Mouse (Mus musculus): ENCODE measurements around the gene Cad. TPM values are rescaled to one million over a fixed set of nuclear protein-coding genes. Genes with fewer than 3 reads are reported as not detected.

Cad gene
- polyA plus RNA-seq, 1 experiment from 2014 or later = 4.2 TPM

DNA sequence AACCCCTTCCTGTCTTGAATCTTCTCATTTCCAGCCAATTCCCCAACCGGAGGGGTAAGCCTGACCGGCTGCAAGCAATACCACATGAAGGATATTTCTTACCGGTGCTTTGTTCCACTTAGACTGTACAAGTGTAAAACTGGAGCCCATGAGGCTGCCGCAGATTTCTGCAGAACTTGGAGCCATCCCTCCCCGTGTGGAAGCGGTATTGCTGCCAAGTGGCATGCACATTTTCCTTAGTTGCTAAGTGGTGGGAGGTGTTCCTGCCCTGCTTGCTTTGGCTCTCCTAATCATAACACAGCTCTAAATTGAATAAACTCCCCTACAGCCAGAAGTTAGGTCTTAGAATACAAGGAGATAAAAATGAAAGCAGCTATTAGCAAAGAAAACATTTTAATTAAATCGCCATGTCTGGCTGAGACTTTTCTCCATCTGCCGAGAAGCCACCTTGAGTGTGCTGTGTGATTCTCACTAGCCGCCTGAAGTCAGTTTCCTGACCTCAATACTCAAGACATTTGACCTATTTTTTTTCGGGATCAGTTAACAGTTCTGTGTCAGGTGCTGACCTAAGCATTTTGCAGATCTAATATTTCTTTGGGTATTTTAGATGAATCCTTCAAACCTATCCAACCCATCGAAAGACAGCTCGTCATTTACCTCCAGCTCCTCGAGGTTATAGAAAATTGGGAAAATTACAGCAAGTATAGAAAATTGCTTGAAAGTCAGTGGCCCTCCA, 25.6 kb downstream of the Cad start:
- no peak for DNase-seq (ENCODE audit: low spot score)
- Histone ChIP-seq H3K9me3 (ENCODE audit: low read length) (no peaks in the 10 kb centered on the region), H3K4me2 (replicated peaks; ENCODE audit: low read depth, low read length) (no peak overlapping the region), H3K9ac (replicated peaks; ENCODE audit: low read depth) (no peak overlapping the region), H3K27me3 (replicated peaks; ENCODE audit: insufficient read depth, low read length) (no peaks in the 10 kb centered on the region), H3K36me3 (ENCODE audit: insufficient read depth, low read length) (0 out of 2 replicates have a peak, but pooled peaks cover 5% of the 10 kb centered on the region), H3K4me3 (ENCODE audit: low read depth, low read length) (no peak overlapping the region), H3K4me1 (ENCODE audit: insufficient read depth, low read depth, low read length) (no peaks in the 10 kb centered on the region), H3K27ac (ENCODE audit: low read length) (no peak overlapping the region)
- 63% methylated on average over 13 of the region's 13 CpGs for WGBS
- no peak for ATAC-seq
- TF ChIP-seq CTCF (IDR thresholded peaks at IDR 0.05) (no peak), EP300 (IDR thresholded peaks at IDR 0.05) (no peak)

DNA sequence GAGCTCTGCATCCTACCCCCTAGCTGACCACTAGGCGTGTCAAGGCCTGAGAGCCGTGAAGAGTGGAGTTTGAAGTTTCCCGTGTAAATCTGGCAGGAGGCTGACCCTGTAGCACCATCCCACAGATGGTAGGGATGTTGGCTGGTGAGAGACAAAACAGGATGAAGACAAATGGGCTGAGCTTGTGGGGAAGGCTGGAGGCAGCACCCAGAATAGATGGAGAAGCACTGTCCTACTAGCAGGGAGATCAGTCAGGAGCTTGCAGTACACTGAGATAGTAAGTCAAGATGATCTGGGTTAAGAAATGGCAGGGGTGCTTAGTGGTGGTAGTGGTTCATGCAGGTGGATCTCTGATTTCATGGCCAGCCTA, 26.2 kb downstream of the Cad start:
- H3K4me1 ChIP-seq (ENCODE audit: insufficient read depth, low read depth, low read length) = no peaks in the 10 kb centered on the region
- H3K4me3 ChIP-seq (ENCODE audit: low read depth, low read length) = no peak overlapping the region
- DNase-seq (ENCODE audit: low spot score) (no peak), ATAC-seq (no peak)
- 64% methylated on average over 3 of the region's 3 CpGs for WGBS
- no peaks in the 10 kb centered on the region for H3K9me3 ChIP-seq (ENCODE audit: low read length)
- TF ChIP-seq EP300 (IDR thresholded peaks at IDR 0.05) = no peak
- TF ChIP-seq CTCF (IDR thresholded peaks at IDR 0.05) = no peak
- H3K27me3 ChIP-seq (replicated peaks; ENCODE audit: insufficient read depth, low read length) = no peaks in the 10 kb centered on the region
- H3K27ac ChIP-seq (ENCODE audit: low read length) = no peak overlapping the region
- no peak overlapping the region for H3K9ac ChIP-seq (replicated peaks; ENCODE audit: low read depth)
- no peak overlapping the region for H3K4me2 ChIP-seq (replicated peaks; ENCODE audit: low read depth, low read length)
- H3K36me3 ChIP-seq (ENCODE audit: insufficient read depth, low read length) = 0 out of 2 replicates have a peak, but pooled peaks cover 5% of the 10 kb centered on the region

DNA sequence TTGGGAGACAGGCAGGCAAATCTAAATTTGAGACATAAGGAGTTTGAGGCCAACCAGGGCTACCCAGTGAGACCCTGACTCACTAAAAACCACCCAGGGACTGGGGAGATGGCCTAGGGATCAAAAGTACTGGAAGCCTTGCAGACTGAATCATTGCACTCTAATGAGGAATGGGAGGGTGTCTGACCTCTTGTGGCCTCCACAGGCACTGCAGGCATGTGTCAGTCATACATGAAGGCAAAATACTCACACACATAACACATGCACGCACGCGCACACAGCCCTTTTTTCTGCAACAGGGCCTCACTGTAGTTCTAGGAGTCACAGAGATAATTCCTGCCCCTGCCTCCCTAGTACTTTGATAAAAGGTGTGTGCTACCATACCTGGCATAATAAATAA, 26.8 kb downstream of the Cad start:
- Histone ChIP-seq H3K27ac (ENCODE audit: low read length) (no peak overlapping the region), H3K36me3 (ENCODE audit: insufficient read depth, low read length) (0 out of 2 replicates have a peak, but pooled peaks cover under 1% of the 10 kb centered on the region), H3K27me3 (replicated peaks; ENCODE audit: insufficient read depth, low read length) (no peaks in the 10 kb centered on the region), H3K4me3 (ENCODE audit: low read depth, low read length) (no peak overlapping the region), H3K4me2 (replicated peaks; ENCODE audit: low read depth, low read length) (no peak overlapping the region), H3K4me1 (ENCODE audit: insufficient read depth, low read depth, low read length) (no peaks in the 10 kb centered on the region), H3K9me3 (ENCODE audit: low read length) (no peaks in the 10 kb centered on the region), H3K9ac (replicated peaks; ENCODE audit: low read depth) (no peak overlapping the region)
- ATAC-seq (no peak), DNase-seq (ENCODE audit: low spot score) (peak; percentile 32)
- 75% methylated on average over 3 of the region's 3 CpGs for WGBS
- TF ChIP-seq CTCF (IDR thresholded peaks at IDR 0.05) (peak; percentile 74), EP300 (IDR thresholded peaks at IDR 0.05) (no peak)

DNA sequence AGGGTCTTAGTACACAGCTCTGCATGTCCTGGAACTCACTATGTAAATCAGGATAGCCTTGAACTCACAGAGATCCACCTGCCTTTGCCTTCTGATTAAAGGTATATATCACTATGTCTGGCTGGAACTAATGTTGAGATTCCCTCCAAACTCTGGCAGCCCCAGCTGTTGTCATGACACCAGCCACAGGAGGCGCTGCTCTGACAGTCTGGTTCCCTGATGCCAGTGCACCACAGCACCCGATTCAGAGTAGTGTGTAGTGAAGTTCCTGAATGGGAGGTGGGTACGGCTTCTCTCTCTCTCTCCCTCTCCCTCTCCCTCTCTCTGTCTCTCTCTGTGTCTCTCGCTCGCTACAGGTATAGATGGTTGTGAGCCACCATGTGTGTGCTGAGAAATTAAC, 27.8 kb downstream of the Cad start:
- no peaks in the 10 kb centered on the region for H3K27me3 ChIP-seq (replicated peaks; ENCODE audit: insufficient read depth, low read length)
- TF ChIP-seq CTCF (IDR thresholded peaks at IDR 0.05) = peak; percentile 78
- no peak for TF ChIP-seq EP300 (IDR thresholded peaks at IDR 0.05)
- peak; percentile 59 for DNase-seq (ENCODE audit: low spot score)
- no peak overlapping the region for H3K4me3 ChIP-seq (ENCODE audit: low read depth, low read length)
- no peak overlapping the region for H3K27ac ChIP-seq (ENCODE audit: low read length)
- peak; percentile 59 for ATAC-seq
- no peak overlapping the region for H3K9ac ChIP-seq (replicated peaks; ENCODE audit: low read depth)
- no peaks in the 10 kb centered on the region for H3K36me3 ChIP-seq (ENCODE audit: insufficient read depth, low read length)
- WGBS = 9% methylated on average over 5 of the region's 5 CpGs
- no peaks in the 10 kb centered on the region for H3K4me1 ChIP-seq (ENCODE audit: insufficient read depth, low read depth, low read length)
- H3K4me2 ChIP-seq (replicated peaks; ENCODE audit: low read depth, low read length) = no peak overlapping the region
- H3K9me3 ChIP-seq (ENCODE audit: low read length) = no peaks in the 10 kb centered on the region

DNA sequence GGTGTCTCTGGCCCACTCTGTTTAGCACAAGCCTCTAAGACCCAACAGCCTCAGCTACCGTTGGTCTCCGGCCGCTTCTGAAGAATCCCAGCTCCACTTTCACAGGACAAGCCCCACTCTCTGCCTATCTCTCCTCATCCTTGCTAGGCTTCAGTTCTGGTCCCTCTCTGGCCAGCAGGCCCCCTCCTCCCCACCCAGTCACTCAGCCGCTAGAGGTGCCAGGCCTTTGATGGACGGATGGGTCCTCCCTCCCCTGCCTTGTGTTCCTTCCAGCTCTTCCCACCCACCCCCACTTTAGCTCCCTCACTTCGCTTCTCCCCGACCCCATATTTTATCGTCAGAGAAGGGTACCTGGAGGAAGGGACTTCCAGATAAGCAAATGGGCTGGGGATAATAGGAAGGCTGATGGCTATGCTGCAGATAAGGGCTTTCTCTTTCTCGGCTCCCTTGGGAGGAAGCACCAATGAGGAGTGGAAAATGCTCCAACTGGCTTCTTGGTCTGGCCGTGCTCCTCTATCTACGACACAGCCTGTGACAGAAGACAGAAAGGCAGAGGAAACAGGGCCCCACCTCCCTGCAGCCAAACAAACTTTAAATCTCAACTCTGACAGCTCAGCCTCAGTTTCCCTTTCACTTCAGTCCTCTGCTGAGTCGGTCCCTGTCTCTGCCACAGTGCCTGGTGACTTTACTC, 28.5 kb downstream of the Cad start:
- Histone ChIP-seq H3K4me2 (replicated peaks; ENCODE audit: low read depth, low read length) (no peak overlapping the region), H3K36me3 (ENCODE audit: insufficient read depth, low read length) (no peaks in the 10 kb centered on the region)
- ATAC-seq = no peak

DNA sequence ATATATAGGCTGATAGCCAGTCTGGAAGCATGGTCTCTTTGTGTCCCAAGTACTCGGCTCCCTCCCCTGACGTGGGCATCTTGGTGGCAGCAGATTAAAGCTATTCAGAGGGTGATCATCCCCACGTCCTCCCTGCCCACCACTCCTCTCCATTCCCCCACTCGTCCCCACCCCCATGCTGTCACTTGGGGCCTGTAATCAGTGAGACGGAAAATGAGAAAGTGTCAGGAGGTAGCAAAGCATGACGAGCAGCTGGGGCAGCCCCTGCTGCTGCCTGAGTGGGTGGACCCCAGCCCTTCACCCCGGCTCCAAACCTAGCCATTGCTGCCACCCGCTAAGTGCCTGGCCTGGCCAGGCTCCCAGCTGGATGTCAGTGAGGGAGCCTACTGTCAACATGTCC, 29.4 kb downstream of the Cad start:
- no peak for DNase-seq (ENCODE audit: low spot score)
- ATAC-seq = no peak
- WGBS = 29% methylated on average over 8 of the region's 8 CpGs
- Histone ChIP-seq H3K4me2 (replicated peaks; ENCODE audit: low read depth, low read length) (no peak overlapping the region), H3K4me3 (ENCODE audit: low read depth, low read length) (no peak overlapping the region), H3K36me3 (ENCODE audit: insufficient read depth, low read length) (no peaks in the 10 kb centered on the region), H3K9ac (replicated peaks; ENCODE audit: low read depth) (no peak overlapping the region), H3K9me3 (ENCODE audit: low read length) (no peaks in the 10 kb centered on the region), H3K4me1 (ENCODE audit: insufficient read depth, low read depth, low read length) (no peaks in the 10 kb centered on the region), H3K27me3 (replicated peaks; ENCODE audit: insufficient read depth, low read length) (peaks cover 9% of the 10 kb centered on the region; the same call in 1 of the 2 replicates), H3K27ac (ENCODE audit: low read length) (no peak overlapping the region)
- TF ChIP-seq CTCF (IDR thresholded peaks at IDR 0.05) (no peak), EP300 (IDR thresholded peaks at IDR 0.05) (no peak)

More for the DNA sequence above, 28.5 kb downstream of the Cad start:
- TF ChIP-seq EP300 (IDR thresholded peaks at IDR 0.05) (no peak), CTCF (IDR thresholded peaks at IDR 0.05) (no peak)
- WGBS = 23% methylated on average over 12 of the region's 12 CpGs
- no peaks in the 10 kb centered on the region for H3K4me1 ChIP-seq (ENCODE audit: insufficient read depth, low read depth, low read length)
- no peak overlapping the region for H3K27ac ChIP-seq (ENCODE audit: low read length)
- H3K9me3 ChIP-seq (ENCODE audit: low read length) = no peaks in the 10 kb centered on the region
- peaks cover 5% of the 10 kb centered on the region; the same call in 1 of the 2 replicates for H3K27me3 ChIP-seq (replicated peaks; ENCODE audit: insufficient read depth, low read length)
- DNase-seq (ENCODE audit: low spot score) = no peak
- no peak overlapping the region for H3K9ac ChIP-seq (replicated peaks; ENCODE audit: low read depth)
- no peak overlapping the region for H3K4me3 ChIP-seq (ENCODE audit: low read depth, low read length)

Measured in lung, postnatal 0 days (tissue).